Mouse (Mus musculus) spleen, adult 2 months (tissue): Measurements from ENCODE around the gene Ccdc82.

ENCODE experiments used
- CTCF ChIP-seq: fragments of 200-500 bp; IDR thresholded peaks from 2 replicates; pipeline ENCODE4 v1.5.1; 2011; ENCODE audit warnings: mild to moderate bottlenecking, inconsistent platforms; ENCODE audit not compliant: insufficient read depth, insufficient read length, insufficient replicate concordance; ENCODE audit errors: extremely low read depth
- POLR2A ChIP-seq: fragments of 200-500 bp; IDR thresholded peaks from 2 replicates; pipeline ENCODE4 v1.6.1; 2011; ENCODE audit warnings: low read depth, low read length, inconsistent platforms

GRCm38 (mm10) chr9:13206369-13206768 is 40.4 kb upstream of the Ccdc82 start:
- TF ChIP-seq POLR2A = no peak
- TF ChIP-seq CTCF = no peak
